Mouse (Mus musculus): Measurements from ENCODE around the gene Wwc2. TPM values are rescaled to one million over a fixed set of nuclear protein-coding genes. Genes with fewer than 3 reads are reported as not detected.

The Wwc2 gene
- polyA plus RNA-seq, 1 experiment from 2014 or later, result 18.6 TPM

DNA sequence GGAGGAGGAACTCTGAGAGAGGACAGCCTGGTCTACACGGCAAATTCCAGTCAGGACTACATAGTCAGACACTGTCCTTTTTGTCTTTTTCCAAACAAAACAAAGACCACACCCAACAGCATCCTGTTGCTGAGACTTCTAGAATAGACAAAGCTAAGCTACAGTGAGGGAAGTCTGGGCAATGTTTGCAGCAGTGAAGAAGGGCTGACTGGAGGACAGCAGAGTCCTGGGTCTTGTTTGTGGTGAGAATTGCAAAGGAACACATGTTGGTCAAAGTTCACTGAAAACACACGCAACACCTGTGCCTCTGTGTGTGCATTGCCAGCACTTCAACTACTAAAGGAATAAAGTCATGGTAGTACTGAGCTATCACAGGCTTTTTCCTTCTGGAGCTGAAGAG, 75.2 kb downstream of the Wwc2 start:
- Histone ChIP-seq H3K9ac (no peak overlapping the region), H3K9me3 (no peaks in the 10 kb centered on the region), H3K27ac (no peak overlapping the region), H3K27me3 (no peaks in the 10 kb centered on the region), H3K4me1 (no peaks in the 10 kb centered on the region), H3K4me2 (replicated peaks) (no peak overlapping the region), H3K36me3 (peaks cover 10% of the 10 kb centered on the region), H3K4me3 (no peak overlapping the region)
- 82% methylated on average over 2 of the region's 2 CpGs for WGBS
- ATAC-seq (ENCODE audit: insufficient number of reproducible peaks, insufficient read depth, low FRiP score, low TSS enrichment), result no peak

DNA sequence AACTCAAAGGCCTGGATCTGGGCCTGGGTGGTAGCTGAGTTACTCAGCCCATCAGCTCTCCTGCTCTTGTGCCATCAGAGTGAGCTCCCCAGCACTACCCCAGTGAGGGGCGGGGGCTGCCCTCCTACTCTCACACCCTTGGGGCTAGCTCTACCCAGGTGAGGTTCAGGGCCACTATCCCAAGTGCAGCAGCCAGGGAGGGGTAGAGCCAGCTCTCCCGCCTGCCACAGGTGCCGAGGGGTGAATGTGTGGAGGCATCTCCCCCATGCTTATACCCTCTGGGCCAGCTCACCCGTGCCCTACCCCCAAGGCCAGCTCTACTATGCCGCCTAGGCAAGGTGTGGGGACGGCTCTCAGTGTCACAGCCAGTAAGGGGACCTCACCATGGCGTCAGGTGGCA, 75.8 kb downstream of the Wwc2 start:
- Histone ChIP-seq H3K27ac (no peak overlapping the region), H3K9ac (no peak overlapping the region), H3K27me3 (no peaks in the 10 kb centered on the region), H3K4me2 (replicated peaks) (no peak overlapping the region), H3K4me3 (no peak overlapping the region), H3K4me1 (no peaks in the 10 kb centered on the region), H3K36me3 (peaks cover 8% of the 10 kb centered on the region), H3K9me3 (no peaks in the 10 kb centered on the region; the same call in 1 of the 2 replicates)
- 0 out of 2 replicates have a peak, but pooled peaks have one; percentile 6 for ATAC-seq (ENCODE audit: insufficient number of reproducible peaks, insufficient read depth, low FRiP score, low TSS enrichment)
- WGBS, result 84% methylated on average over 7 of the region's 7 CpGs

DNA sequence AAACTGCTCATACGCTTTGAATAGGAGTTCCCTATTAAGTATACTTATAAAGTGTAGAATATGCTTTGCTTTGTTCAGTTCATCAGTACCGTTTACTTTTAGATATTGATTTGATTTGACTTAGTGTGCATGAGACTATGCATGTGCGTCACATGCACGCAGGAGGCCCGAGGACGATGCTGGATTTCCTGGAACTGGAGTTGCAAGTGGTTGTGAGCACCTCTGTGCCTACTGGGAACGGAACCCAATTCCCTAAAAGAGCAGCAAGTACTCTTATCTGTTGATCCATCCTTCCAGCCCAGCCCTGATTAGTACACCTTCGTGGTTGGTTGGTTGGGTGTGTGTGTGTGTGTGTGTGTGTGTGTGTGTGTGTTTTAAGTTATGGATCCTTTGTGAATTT, 76.6 kb downstream of the Wwc2 start:
- no peak for ATAC-seq (ENCODE audit: insufficient number of reproducible peaks, insufficient read depth, low FRiP score, low TSS enrichment)
- H3K9me3 ChIP-seq, result peaks cover 4% of the 10 kb centered on the region; the same call in 1 of the 2 replicates
- no peak overlapping the region for H3K27ac ChIP-seq
- no peaks in the 10 kb centered on the region for H3K4me1 ChIP-seq
- no peak overlapping the region for H3K4me3 ChIP-seq
- H3K9ac ChIP-seq, result no peak overlapping the region
- no peaks in the 10 kb centered on the region for H3K27me3 ChIP-seq
- H3K4me2 ChIP-seq (replicated peaks), result no peak overlapping the region
- 89% methylated on average over 8 of the region's 8 CpGs for WGBS
- H3K36me3 ChIP-seq, result peaks cover 5% of the 10 kb centered on the region; the same call in 1 of the 2 replicates

DNA sequence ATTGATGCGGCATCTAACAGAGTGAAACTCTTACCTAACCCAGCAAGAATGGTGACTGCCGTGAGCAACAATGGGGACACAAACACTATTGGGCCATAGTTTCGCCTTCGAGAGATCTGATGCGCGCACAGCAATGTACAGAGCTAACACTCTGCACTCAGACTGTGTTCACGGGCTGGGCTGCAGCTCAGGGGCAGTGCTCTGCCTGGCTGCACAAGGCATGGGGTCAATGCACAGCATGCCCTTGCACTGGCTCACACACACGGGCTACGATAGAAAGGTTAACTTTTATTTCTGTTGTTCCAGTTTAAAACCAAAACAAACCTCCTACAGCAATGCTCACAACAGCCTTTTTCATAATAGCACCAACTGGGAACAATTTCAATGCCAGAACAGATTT, 77.1 kb downstream of the Wwc2 start:
- Histone ChIP-seq H3K9me3 (peaks cover 4% of the 10 kb centered on the region; the same call in 1 of the 2 replicates), H3K4me1 (no peaks in the 10 kb centered on the region), H3K27ac (no peak overlapping the region), H3K9ac (no peak overlapping the region), H3K27me3 (no peaks in the 10 kb centered on the region), H3K4me3 (no peak overlapping the region), H3K4me2 (replicated peaks) (no peak overlapping the region), H3K36me3 (peaks cover 4% of the 10 kb centered on the region; the same call in 1 of the 2 replicates)
- no peak for ATAC-seq (ENCODE audit: insufficient number of reproducible peaks, insufficient read depth, low FRiP score, low TSS enrichment)
- WGBS, result 85% methylated on average over 9 of the region's 9 CpGs

DNA sequence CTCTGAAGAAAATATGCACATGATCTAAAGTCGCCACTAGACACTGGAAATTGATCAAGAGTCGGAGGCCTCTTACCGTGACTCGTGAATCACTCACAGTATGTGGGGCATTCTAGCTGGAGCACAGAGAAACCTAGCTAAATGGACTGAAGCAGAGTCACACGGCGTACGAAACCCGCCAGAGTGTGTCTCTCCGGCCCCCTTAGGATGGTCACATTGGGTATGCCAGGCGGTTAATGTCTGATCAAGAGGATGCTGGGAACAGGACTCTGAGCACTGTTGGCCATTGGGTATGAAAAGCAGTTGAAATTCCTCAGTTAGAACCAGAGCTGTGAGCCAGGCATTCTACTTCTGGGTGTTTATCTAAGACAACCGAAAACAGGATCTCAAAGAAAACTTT, 81.0 kb downstream of the Wwc2 start:
- Histone ChIP-seq H3K9ac (no peak overlapping the region), H3K9me3 (peaks cover 4% of the 10 kb centered on the region; the same call in 1 of the 2 replicates), H3K4me3 (no peak overlapping the region), H3K27me3 (no peaks in the 10 kb centered on the region), H3K27ac (no peak overlapping the region), H3K36me3 (0 out of 2 replicates have a peak, but pooled peaks cover 3% of the 10 kb centered on the region), H3K4me2 (replicated peaks) (no peak overlapping the region), H3K4me1 (no peaks in the 10 kb centered on the region)
- 96% methylated on average over 11 of the region's 11 CpGs for WGBS
- no peak for ATAC-seq (ENCODE audit: insufficient number of reproducible peaks, insufficient read depth, low FRiP score, low TSS enrichment)

DNA sequence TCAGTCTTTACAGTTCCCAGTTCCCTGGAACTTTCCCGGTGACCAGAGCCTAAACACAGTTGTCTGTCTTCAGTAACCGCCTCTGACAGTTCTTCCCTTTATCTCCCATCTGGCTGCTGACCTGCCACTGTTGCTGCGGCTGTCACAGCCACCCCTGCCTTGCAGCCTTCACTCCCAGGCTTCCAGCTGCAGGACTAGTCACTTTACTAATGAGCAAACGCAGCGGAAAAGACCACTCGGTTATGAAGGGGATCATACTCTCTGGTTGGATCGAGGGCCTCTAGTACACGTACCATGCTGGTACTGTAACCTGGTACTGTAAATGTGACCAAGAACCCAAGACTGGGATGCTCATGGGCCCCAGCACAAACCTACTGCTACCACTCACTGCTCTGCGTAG, 83.7 kb downstream of the Wwc2 start:
- Histone ChIP-seq H3K9me3 (peaks cover 4% of the 10 kb centered on the region; the same call in 1 of the 2 replicates), H3K4me3 (no peak overlapping the region), H3K27ac (no peak overlapping the region), H3K36me3 (0 out of 2 replicates have a peak, but pooled peaks cover 3% of the 10 kb centered on the region), H3K4me1 (no peaks in the 10 kb centered on the region), H3K9ac (no peak overlapping the region), H3K27me3 (no peaks in the 10 kb centered on the region), H3K4me2 (replicated peaks) (no peak overlapping the region)
- WGBS, result 81% methylated on average over 9 of the region's 9 CpGs
- ATAC-seq (ENCODE audit: insufficient number of reproducible peaks, insufficient read depth, low FRiP score, low TSS enrichment), result no peak

DNA sequence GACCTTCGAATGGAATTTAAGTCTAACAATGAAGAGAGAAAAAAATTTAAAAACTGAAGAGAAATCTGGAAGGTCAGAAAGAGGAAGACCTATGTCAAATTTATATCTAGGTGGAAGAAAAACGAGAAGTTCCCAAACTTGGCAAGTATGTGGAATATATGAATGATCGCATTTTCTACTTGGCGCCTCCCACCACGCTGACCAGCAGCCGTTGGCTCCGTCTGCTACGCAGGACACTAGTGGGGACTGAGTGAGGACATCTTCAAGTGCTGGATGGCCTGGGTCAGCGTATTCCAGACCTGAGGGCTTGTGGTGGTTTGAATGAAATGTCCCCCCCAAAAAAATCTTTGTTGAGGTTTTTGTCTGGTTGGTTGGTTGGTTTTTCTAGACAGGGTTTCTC, 84.6 kb downstream of the Wwc2 start:
- H3K9ac ChIP-seq, result no peak overlapping the region
- 95% methylated on average over 9 of the region's 9 CpGs for WGBS
- no peak overlapping the region for H3K27ac ChIP-seq
- peaks cover 4% of the 10 kb centered on the region; the same call in 1 of the 2 replicates for H3K9me3 ChIP-seq
- no peak overlapping the region for H3K4me3 ChIP-seq
- no peaks in the 10 kb centered on the region for H3K4me1 ChIP-seq
- 0 out of 2 replicates have a peak, but pooled peaks cover 3% of the 10 kb centered on the region for H3K36me3 ChIP-seq
- no peak for ATAC-seq (ENCODE audit: insufficient number of reproducible peaks, insufficient read depth, low FRiP score, low TSS enrichment)
- no peaks in the 10 kb centered on the region for H3K27me3 ChIP-seq
- no peak overlapping the region for H3K4me2 ChIP-seq (replicated peaks)

DNA sequence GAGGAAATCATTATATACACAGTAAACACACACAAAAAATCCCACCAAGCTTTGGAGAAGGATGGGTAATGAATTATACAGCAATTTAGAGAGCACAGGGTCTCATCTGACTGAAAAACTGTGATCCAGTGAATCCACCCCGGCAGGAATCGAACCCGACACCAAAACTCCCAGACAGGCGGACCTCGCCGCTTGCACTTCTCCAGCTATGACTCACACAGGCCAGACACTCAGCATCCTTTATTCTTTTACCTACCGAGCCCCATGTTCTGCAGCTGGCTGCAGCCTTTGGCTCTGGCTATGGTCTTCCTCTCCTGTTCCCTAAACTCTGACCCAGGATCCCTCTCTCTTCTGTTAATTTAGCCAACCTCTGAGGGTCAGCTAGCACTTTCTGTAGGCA, 85.5 kb downstream of the Wwc2 start:
- Histone ChIP-seq H3K4me2 (replicated peaks) (no peak overlapping the region), H3K36me3 (peaks cover 9% of the 10 kb centered on the region; the same call in 1 of the 2 replicates)

DNA sequence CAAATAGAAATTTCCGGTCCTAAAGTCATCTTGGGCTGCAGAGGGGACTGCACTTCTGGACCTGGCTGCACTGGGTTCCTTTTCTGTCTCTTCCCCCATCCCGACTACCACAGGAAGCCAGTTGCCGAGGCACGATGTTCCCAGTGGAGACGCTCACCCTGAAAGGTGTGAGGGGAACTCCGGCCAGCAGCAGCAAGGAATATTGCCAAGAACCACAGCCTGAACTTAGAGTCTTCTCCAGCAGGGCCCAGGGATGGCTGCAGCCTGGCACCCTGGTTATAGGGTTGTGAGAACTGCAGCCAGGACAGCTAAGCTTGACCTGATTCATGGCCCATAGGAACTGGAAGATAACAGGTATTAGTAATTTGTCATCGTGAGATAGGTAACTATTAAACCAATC, 86.7 kb downstream of the Wwc2 start:
- 82% methylated on average over 7 of the region's 7 CpGs for WGBS
- H3K4me3 ChIP-seq, result no peak overlapping the region
- no peak for ATAC-seq (ENCODE audit: insufficient number of reproducible peaks, insufficient read depth, low FRiP score, low TSS enrichment)
- no peaks in the 10 kb centered on the region for H3K4me1 ChIP-seq
- H3K27me3 ChIP-seq, result no peaks in the 10 kb centered on the region
- H3K27ac ChIP-seq, result no peak overlapping the region
- no peaks in the 10 kb centered on the region for H3K9me3 ChIP-seq
- H3K9ac ChIP-seq, result no peak overlapping the region
- H3K36me3 ChIP-seq, result peaks cover 20% of the 10 kb centered on the region
- H3K4me2 ChIP-seq (replicated peaks), result no peak overlapping the region

More for the DNA sequence above, 85.5 kb downstream of the Wwc2 start:
- no peak for ATAC-seq (ENCODE audit: insufficient number of reproducible peaks, insufficient read depth, low FRiP score, low TSS enrichment)
- H3K4me1 ChIP-seq, result no peaks in the 10 kb centered on the region
- H3K27me3 ChIP-seq, result no peaks in the 10 kb centered on the region
- peaks cover 4% of the 10 kb centered on the region; the same call in 1 of the 2 replicates for H3K9me3 ChIP-seq
- H3K4me3 ChIP-seq, result no peak overlapping the region
- 87% methylated on average over 7 of the region's 7 CpGs for WGBS
- no peak overlapping the region for H3K9ac ChIP-seq
- no peak overlapping the region for H3K27ac ChIP-seq

DNA sequence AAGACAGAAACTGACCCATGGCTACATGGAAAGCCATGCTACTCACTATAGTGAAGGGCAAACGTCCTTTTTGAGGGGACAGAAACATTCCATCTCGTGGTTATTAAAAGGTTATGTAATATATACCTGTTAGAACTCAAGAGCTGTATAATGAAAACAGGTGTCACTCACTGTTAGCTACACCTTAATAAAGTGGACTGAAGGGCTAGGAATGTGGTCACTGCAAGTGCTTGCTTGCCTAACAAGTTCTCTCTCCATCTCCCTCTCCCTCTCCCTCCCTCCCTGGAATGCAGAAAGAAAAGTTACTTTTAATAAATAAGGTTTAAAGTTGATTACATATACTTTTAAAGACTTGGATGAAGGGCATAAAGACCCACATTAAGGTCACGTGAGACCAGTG, 88.0 kb downstream of the Wwc2 start:
- Histone ChIP-seq H3K36me3 (peaks cover 18% of the 10 kb centered on the region), H3K27ac (no peak overlapping the region), H3K9me3 (no peaks in the 10 kb centered on the region), H3K4me3 (no peak overlapping the region), H3K9ac (no peak overlapping the region), H3K4me2 (replicated peaks) (no peak overlapping the region), H3K27me3 (no peaks in the 10 kb centered on the region), H3K4me1 (no peaks in the 10 kb centered on the region)
- ATAC-seq (ENCODE audit: insufficient number of reproducible peaks, insufficient read depth, low FRiP score, low TSS enrichment), result no peak
- 88% methylated on average over 3 of the region's 3 CpGs for WGBS

DNA sequence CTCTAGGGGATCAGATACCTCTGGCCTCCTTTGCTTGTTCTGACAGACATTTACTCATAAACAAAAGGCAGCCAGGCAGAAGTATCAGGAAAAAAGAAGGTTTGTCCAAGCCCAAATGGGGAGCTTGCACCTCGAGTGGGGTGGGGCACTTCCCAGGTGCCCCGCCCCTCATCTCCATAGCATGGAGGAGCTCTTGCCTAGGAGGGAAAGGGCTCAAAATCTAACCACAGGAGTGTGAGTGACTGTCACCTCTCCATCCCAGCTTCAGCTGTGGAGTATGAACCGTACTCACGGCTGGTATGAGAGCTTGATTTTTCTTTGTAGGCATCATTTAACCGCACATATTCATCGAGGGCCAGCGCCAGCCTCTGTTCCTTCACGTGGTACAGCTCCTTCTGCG, 90.4 kb downstream of the Wwc2 start:
- Histone ChIP-seq H3K27ac (no peak overlapping the region), H3K4me3 (no peak overlapping the region), H3K36me3 (peaks cover 23% of the 10 kb centered on the region), H3K27me3 (no peaks in the 10 kb centered on the region), H3K4me1 (no peaks in the 10 kb centered on the region), H3K9me3 (no peaks in the 10 kb centered on the region), H3K9ac (no peak overlapping the region), H3K4me2 (replicated peaks) (no peak overlapping the region)
- WGBS, result 94% methylated on average over 9 of the region's 9 CpGs
- ATAC-seq (ENCODE audit: insufficient number of reproducible peaks, insufficient read depth, low FRiP score, low TSS enrichment), result no peak

DNA sequence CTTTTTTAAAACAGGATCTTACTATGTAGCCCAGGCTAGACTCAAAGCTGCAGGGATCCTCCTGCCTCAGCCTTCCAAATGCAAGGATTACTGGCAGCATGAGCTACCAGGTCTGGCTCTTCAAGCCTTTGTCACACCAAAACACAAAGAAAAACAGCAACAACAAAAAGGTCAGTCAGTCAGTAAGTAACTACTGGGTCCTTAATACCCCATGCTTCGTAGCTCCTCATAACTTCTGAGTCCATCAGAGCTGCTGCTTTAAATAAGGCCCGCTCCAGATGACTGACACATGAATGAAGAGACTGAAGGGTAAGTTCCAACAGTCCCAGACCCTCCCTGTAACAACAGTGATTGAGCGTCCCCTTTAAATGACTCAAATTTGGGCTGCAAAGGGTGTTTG, 90.8 kb downstream of the Wwc2 start:
- H3K27me3 ChIP-seq, result no peaks in the 10 kb centered on the region
- H3K9me3 ChIP-seq, result no peaks in the 10 kb centered on the region
- 96% methylated on average over 3 of the region's 3 CpGs for WGBS
- H3K27ac ChIP-seq, result no peak overlapping the region
- no peak overlapping the region for H3K4me3 ChIP-seq
- H3K4me1 ChIP-seq, result no peaks in the 10 kb centered on the region
- H3K36me3 ChIP-seq, result peaks cover 23% of the 10 kb centered on the region
- no peak overlapping the region for H3K4me2 ChIP-seq (replicated peaks)
- no peak for ATAC-seq (ENCODE audit: insufficient number of reproducible peaks, insufficient read depth, low FRiP score, low TSS enrichment)
- H3K9ac ChIP-seq, result no peak overlapping the region

DNA sequence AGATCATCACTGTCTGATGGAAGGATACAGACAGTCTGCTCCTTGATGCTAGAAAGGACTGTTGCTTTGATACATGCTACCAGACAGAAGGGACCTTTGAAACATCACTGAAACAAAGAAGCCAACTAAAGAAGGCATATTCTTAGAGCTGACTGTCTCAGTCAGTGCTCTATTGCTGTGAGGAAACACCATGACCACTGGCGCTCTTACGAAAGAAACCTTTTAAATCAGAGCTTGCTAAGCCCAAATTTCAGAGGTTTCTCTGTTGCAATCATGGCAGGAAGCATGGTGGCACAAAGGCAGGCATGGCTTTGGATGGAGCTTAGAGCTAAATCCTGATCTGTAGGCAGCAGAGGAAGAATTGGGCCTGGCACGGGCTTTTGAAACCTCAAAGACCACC, 98.3 kb downstream of the Wwc2 start:
- H3K27ac ChIP-seq, result no peak overlapping the region
- no peak overlapping the region for H3K9ac ChIP-seq
- peaks cover 5% of the 10 kb centered on the region; the same call in 1 of the 2 replicates for H3K36me3 ChIP-seq
- no peak for ATAC-seq (ENCODE audit: insufficient number of reproducible peaks, insufficient read depth, low FRiP score, low TSS enrichment)
- 92% methylated on average over 3 of the region's 3 CpGs for WGBS
- H3K4me2 ChIP-seq (replicated peaks), result no peak overlapping the region
- H3K4me1 ChIP-seq, result peaks cover 30% of the 10 kb centered on the region
- no peak overlapping the region for H3K4me3 ChIP-seq
- no peaks in the 10 kb centered on the region for H3K27me3 ChIP-seq
- H3K9me3 ChIP-seq, result no peaks in the 10 kb centered on the region

Measured in embryonic facial prominence, embryonic 12.5 days (tissue).